Mouse (Mus musculus) hindbrain, postnatal 0 days (tissue): ENCODE measurements around the gene Rhoc. TPM values are rescaled to one million over a fixed set of nuclear protein-coding genes. Genes with fewer than 3 reads are reported as not detected.
"Not testable (repeated sequence)": the region's sequence is repeated elsewhere in the genome, so short reads cannot be mapped to it uniquely, and the experiment has no call there.

ENCODE experiments used
- ATAC-seq: fragments of 200-750 bp; cut with Nextera tagmentation; 2 replicates; pipeline ENCODE4 v1.8.0; 2017; ENCODE audit warnings: mild to moderate bottlenecking, moderate TSS enrichment, moderate library complexity
- DNase-seq: peaks from one replicate; pipeline ENCODE4 v3.0.0-alpha.2; 2015; ENCODE audit warnings: low spot score
- H3K27ac ChIP-seq: fragments of 300-500 bp; sonication (generic); 2 replicates; pipeline ENCODE4 v1.5.1; 2014; ENCODE audit warnings: mild to moderate bottlenecking
- H3K27me3 ChIP-seq: fragments of 300-500 bp; sonication (generic); 2 replicates; pipeline ENCODE4 v1.6.1; 2014; ENCODE audit warnings: low read length, mixed read lengths; ENCODE audit not compliant: insufficient read depth
- H3K36me3 ChIP-seq: fragments of 300-500 bp; sonication (generic); 2 replicates; pipeline ENCODE4 v1.6.1; 2014; ENCODE audit warnings: low read length, mixed read lengths; ENCODE audit not compliant: insufficient read depth
- H3K4me1 ChIP-seq: fragments of 300-500 bp; sonication (generic); 2 replicates; pipeline ENCODE4 v1.6.1; 2014; ENCODE audit warnings: antibody characterized with exemption, low read length, mixed read lengths; ENCODE audit not compliant: insufficient read depth
- H3K4me2 ChIP-seq: fragments of 300-500 bp; sonication (generic); 2 replicates; pipeline ENCODE4 v1.6.1; 2014; ENCODE audit warnings: low read depth, mild to moderate bottlenecking, low read length, moderate library complexity, mixed read lengths
- H3K4me3 ChIP-seq: fragments of 300-500 bp; sonication (generic); 2 replicates; pipeline ENCODE4 v1.5.1; 2014; ENCODE audit warnings: low read length
- H3K9ac ChIP-seq: fragments of 300-500 bp; sonication (generic); replicated peaks from 2 replicates; pipeline ENCODE4 v1.6.1; 2014; ENCODE audit warnings: mild to moderate bottlenecking, low read length, moderate library complexity, mixed read lengths
- H3K9me3 ChIP-seq: fragments of 300-500 bp; sonication (generic); 2 replicates; pipeline ENCODE4 v1.6.1; 2016; ENCODE audit warnings: low read length, mixed read lengths
- CTCF ChIP-seq: IDR thresholded peaks from 2 replicates; pipeline ENCODE4 v1.5.1; 2016; ENCODE audit warnings: antibody characterized with exemption, control low read depth, low read depth
- WGBS: fragments of 180-500 bp; shearing (Covaris S2); extraction: QIAGEN DNeasy Blood & Tissue Kit; methylation state at CpG from one replicate; pipeline ENCODE4 v1.1.7; 2014; 5-methylcytosine and 5-hydroxymethylcytosine counted together
- polyA plus RNA-seq: library from polyadenylated mRNA; unstranded; fragments of >200 nt; fragmentation: Nextera tagmentation; extraction: Ambion mirVana; gene quantifications from 2 replicates; pipeline ENCODE4 v1.2.1, GENCODE M21; 2015
- total RNA-seq: library from RNA; depleted of rRNA; stranded (reverse); fragments of >200 nt; gene quantifications from 2 replicates; pipeline ENCODE4 v1.2.3, GENCODE M21; 2014; rRNA removed

Rhoc gene
- total RNA-seq (49.9 and 63.4 TPM in 2 replicates), polyA plus RNA-seq (54.8 and 55.7 TPM in 2 replicates)

DNA sequence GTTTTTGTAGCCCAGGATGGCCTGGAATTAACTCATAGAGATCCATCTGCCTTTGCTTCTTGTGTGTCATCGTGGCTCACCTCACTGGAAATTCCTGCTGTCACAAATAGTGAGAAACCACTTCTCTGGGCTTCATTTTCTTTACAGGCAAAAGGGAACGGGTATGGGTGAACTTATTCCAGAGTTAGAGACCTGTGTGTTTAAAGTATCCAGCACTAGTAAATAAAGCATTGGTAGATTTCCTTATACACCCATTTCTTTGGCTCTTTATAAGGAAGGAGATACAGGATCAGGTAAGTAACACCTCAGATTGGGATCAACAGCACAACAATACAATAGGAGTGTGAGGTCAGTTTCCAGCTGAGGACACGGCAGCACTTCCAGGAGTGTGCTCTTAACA is at the start of gene Rhoc:
Gene Rhoc, plus strand, starts transcription at position 301 of the 400 bp plus-strand sequence.
- ATAC-seq (no peak), DNase-seq (no peak)
- peaks cover 17% of the 10 kb centered on the region; the same call in 1 of the 2 replicates for H3K27me3 ChIP-seq
- no peaks in the 10 kb centered on the region; the same call in 1 of the 2 replicates for H3K36me3 ChIP-seq
- H3K9me3 ChIP-seq, result no peaks in the 10 kb centered on the region
- no peak for TF ChIP-seq CTCF
- peak within 1 kb of the TSS; percentile 50 for H3K9ac ChIP-seq
- 0 out of 2 replicates have a peak, but pooled peaks cover 9% of the 10 kb centered on the region for H3K4me1 ChIP-seq
- H3K4me2 ChIP-seq, result peak within 1 kb of the TSS; percentile 94
- H3K4me3 ChIP-seq, result peak within 1 kb of the TSS; percentile 50
- H3K27ac ChIP-seq, result peak within 1 kb of the TSS; percentile 71
- 45% methylated on average over 3 of the region's 3 CpGs for WGBS

DNA sequence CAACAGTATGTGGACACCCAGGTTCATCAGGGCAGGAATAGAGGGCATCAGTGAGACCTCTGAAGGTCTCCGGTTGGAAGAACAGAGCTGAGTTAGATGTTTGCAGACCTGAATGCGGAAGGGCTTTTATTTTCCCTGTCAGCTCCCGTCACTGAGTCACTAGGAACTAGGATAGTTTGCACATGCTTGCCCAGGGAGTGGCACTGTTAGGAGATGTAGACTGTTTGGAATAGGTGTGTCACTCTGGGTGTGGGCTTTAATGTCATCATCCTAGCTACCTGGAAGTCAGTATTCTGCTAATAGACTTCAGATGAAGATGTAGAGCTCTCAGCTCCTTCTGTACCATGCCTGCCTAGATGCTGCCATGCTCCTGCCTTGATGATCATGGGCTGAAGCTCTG is 46.2 kb upstream of the Rhoc start:
- ATAC-seq, result no peak
- Histone ChIP-seq H3K27ac (no peak overlapping the region), H3K9me3 (no peaks in the 10 kb centered on the region), H3K36me3 (no peaks in the 10 kb centered on the region), H3K4me3 (no peak overlapping the region), H3K9ac (no peak overlapping the region), H3K27me3 (no peaks in the 10 kb centered on the region), H3K4me2 (no peak overlapping the region), H3K4me1 (no peaks in the 10 kb centered on the region)
- TF ChIP-seq CTCF, result no peak
- no peak for DNase-seq
- WGBS, result 93% methylated on average over 3 of the region's 3 CpGs

DNA sequence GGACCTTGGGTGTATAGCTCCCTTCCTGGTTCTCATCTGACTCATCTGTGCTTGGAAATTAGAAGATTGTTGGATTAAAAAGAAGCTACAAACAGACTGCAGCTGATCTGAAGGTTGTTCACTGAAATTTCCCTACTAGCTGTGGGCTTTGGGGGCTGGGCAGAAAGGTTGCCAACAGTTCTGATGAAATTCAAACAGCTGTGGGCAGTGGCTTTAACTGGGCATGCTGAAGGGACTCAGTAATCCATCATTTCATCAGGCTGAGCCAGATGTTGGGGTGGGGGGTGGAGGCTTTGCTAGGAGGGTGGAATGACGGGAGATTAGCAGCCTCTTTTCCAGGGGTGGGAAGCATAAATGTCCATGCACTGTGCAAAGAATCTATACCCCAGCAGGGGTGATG is 45.0 kb upstream of the Rhoc start:
- ATAC-seq (no peak), DNase-seq (no peak)
- Histone ChIP-seq H3K9me3 (no peaks in the 10 kb centered on the region), H3K27ac (no peak overlapping the region), H3K4me2 (no peak overlapping the region), H3K4me3 (no peak overlapping the region), H3K4me1 (no peaks in the 10 kb centered on the region), H3K9ac (no peak overlapping the region), H3K36me3 (no peaks in the 10 kb centered on the region), H3K27me3 (no peaks in the 10 kb centered on the region)
- no peak for TF ChIP-seq CTCF
- WGBS, result 61% methylated on average over 1 of the region's 1 CpGs

DNA sequence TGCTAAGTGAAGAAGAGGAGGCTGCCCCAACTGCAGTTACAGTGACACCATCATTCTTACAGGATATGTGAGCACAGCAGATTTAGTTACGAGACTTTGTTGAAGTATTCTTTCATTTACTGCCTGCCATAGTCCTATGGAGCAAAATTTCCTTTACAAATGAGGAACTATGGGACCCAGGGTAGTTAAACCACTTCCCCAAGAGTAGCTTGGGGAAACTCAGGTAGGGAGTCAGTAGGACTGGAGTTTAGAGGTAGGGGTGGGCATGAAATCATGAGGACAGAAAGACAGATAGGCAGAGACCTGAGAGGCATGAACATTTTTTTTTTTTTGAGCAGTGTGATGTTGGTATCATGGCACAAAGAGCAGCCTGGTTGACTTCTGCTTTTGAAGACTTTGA is 44.3 kb upstream of the Rhoc start:
- no peak for ATAC-seq
- Histone ChIP-seq H3K9me3 (no peaks in the 10 kb centered on the region), H3K9ac (no peak overlapping the region), H3K4me3 (no peak overlapping the region), H3K27me3 (no peaks in the 10 kb centered on the region), H3K4me1 (no peaks in the 10 kb centered on the region), H3K36me3 (no peaks in the 10 kb centered on the region), H3K4me2 (no peak overlapping the region), H3K27ac (no peak overlapping the region)
- TF ChIP-seq CTCF, result no peak
- WGBS, result 85% methylated on average over 1 of the region's 1 CpGs
- no peak for DNase-seq

DNA sequence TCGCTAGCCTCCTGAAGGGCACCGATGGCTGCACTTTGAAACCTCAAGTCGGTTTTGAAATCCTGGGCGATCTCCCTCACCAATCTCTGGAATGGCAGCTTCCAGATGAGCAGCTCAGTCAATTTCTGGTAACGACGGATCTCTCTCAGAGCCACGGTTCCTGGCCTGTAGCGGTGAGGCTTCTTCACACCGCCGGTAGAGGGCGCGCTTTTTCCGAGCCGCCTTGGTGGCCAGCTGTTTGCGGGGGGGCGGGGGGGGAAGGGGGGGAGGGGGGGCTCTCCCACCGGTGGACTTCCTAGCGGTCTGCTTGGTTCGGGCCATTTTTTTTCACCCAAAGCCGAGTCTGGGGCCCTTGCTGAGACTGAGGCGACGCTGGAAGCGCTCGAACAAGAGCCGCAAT is 35.3 kb upstream of the Rhoc start:
- H3K9ac ChIP-seq, H3K4me2 ChIP-seq, H3K27me3 ChIP-seq, H3K4me1 ChIP-seq, H3K9me3 ChIP-seq, H3K27ac ChIP-seq, H3K4me3 ChIP-seq, ATAC-seq, H3K36me3 ChIP-seq: not testable (repeated sequence)
- peak; percentile 30 for DNase-seq
- TF ChIP-seq CTCF, result peak; percentile 41
- 15% methylated on average over 22 of the region's 25 CpGs for WGBS

DNA sequence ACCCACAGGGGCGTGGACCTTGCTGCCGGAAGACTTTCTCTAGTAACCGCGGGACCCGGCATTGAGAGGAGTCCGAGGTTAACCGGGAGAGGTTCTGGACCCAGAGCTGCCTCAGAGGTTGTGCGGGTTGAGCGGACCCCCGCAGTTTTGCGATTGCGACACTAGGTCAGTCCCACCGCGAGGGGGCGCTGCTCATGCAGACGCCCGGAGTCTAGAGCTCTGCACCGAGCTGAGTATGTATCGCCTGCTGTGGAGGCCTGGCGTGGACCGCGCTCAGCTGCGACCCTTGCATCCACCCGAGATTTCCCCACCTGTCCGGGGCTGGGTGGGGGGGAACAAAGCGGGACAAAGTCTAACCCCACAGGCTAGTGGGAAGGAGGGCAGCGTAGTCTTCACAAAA is 29.8 kb upstream of the Rhoc start:
- 2% methylated on average over 27 of the region's 27 CpGs for WGBS
- no peaks in the 10 kb centered on the region for H3K36me3 ChIP-seq
- no peak overlapping the region for H3K27ac ChIP-seq
- H3K27me3 ChIP-seq, result no peaks in the 10 kb centered on the region
- peak overlapping the region; percentile 37 for H3K4me3 ChIP-seq
- peak; percentile 92 for ATAC-seq
- TF ChIP-seq CTCF, result peak; percentile 89
- H3K4me2 ChIP-seq, result peak overlapping the region; percentile 61
- H3K4me1 ChIP-seq, result no peaks in the 10 kb centered on the region
- H3K9me3 ChIP-seq, result no peaks in the 10 kb centered on the region
- H3K9ac ChIP-seq, result peak overlapping the region; percentile 50
- peak; percentile 91 for DNase-seq

DNA sequence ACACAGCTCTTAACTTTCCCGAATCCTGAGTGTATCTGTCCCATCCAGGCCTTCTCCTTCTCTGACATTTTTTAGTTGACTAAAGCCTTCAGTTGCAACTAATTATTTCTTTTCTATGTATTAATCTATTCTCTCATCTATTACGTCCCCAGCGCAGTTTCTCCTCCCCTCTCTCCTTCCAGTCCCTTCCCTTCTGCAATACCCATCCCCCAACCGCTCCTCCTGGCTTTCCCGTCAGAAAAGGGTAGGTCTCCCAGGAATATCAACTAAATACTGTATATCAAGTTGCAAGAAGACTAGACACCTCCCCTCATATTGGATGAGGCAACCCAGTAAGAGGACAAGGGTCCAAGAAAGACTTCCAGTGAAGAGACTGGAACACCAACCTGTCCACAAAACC is 29.3 kb upstream of the Rhoc start:
- Histone ChIP-seq H3K27ac (no peak overlapping the region), H3K4me3 (peak overlapping the region; percentile 37), H3K4me1 (no peaks in the 10 kb centered on the region), H3K9ac (peak overlapping the region; percentile 50), H3K4me2 (peak overlapping the region; percentile 61), H3K9me3 (no peaks in the 10 kb centered on the region), H3K36me3 (no peaks in the 10 kb centered on the region), H3K27me3 (no peaks in the 10 kb centered on the region)
- no peak for DNase-seq
- TF ChIP-seq CTCF, result no peak
- ATAC-seq, result peak; percentile 33; the same call in 1 of the 2 replicates
- 11% methylated on average over 5 of the region's 5 CpGs for WGBS

DNA sequence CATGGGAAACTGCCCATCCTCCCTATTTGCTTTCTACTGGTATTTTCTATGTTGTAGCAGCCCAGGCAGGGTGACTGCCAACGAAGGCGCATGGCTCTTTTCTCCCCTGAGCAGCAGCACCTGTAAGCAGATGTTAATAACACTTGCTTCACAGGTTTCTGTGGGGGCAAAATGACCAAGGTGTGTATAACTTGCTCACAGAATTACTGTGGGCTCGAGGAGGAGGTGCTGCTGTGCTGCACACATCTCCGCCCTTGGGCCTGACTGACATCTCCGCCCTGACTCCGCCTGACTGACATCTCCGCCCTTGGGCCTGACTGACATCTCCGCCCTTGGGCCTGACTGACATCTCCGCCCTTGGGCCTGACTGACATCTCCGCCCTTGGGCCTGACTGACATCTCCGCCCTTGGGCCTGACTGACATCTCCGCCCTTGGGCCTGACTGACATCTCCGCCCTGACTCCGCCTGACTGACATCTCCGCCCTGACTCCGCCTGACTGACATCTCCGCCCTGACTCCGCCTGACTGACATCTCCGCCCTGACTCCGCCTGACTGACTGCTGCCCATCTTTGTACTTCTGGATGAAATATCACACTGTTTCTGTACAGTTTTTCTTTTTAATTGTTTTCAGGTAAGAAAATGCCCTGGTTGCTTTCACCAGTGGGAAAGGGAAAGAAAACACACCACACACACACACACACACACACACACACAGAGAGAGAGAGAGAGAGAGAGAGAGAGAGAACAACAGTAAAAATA is 25.9 kb upstream of the Rhoc start:
- H3K9ac ChIP-seq, H3K27me3 ChIP-seq, H3K27ac ChIP-seq, DNase-seq, ATAC-seq, H3K4me1 ChIP-seq, H3K36me3 ChIP-seq, H3K4me3 ChIP-seq, H3K9me3 ChIP-seq, H3K4me2 ChIP-seq: not testable (repeated sequence)
- WGBS, result 33% methylated on average over 18 of the region's 20 CpGs
